Mouse (Mus musculus): ENCODE results near the gene Tmem220. TPM values are rescaled to one million over a fixed set of nuclear protein-coding genes. Genes with fewer than 3 reads are reported as not detected.

Tmem220 gene
- polyA plus RNA-seq (2012; rRNA removed) = 0.65 and 0.79 TPM in 2 replicates

GRCm38 (mm10) chr11:67024867-67025477, at the start of gene Tmem220:
Gene Tmem220 (plus strand): TSS chr11:67025154.
- peak; percentile 86 to 90 for DNase-seq (ENCODE audit: low read depth in 1 of 2, low spot score in 2 of 2)
- Histone ChIP-seq H3K4me1 (ENCODE audit: control insufficient read depth, insufficient read depth, insufficient read length) (peaks cover 2% of the 10 kb centered on the region; the same call in 1 of the 2 replicates), H3K36me3 (ENCODE audit: control insufficient read depth, insufficient read depth, low read length) (no peaks in the 10 kb centered on the region), H3K27me3 (ENCODE audit: control insufficient read depth, insufficient read depth, low read length) (no peaks in the 10 kb centered on the region), H3K27ac (ENCODE audit: insufficient read depth, low read length) (no peak within 1 kb of the TSS), H3K4me3 (ENCODE audit: extremely low read depth, insufficient read depth, insufficient read length) (peak within 1 kb of the TSS; percentile 57)
- WGBS = 2% methylated on average over 34 of the region's 35 CpGs
- TF ChIP-seq CTCF (IDR thresholded peaks at IDR 0.05; ENCODE audit: extremely low read depth, insufficient read depth, insufficient read length, insufficient replicate concordance) (peak; percentile 80), POLR2A (IDR thresholded peaks at IDR 0.05; ENCODE audit: low read depth, low read length) (no peak)

- H3K27me3 ChIP-seq (ENCODE audit: control insufficient read depth, insufficient read depth, low read length) = no peaks in the 10 kb centered on the region
- WGBS = 82% methylated on average over 7 of the region's 7 CpGs
- DNase-seq (ENCODE audit: low read depth in 1 of 2, low spot score in 2 of 2) = no peak
- TF ChIP-seq CTCF (IDR thresholded peaks at IDR 0.05; ENCODE audit: extremely low read depth, insufficient read depth, insufficient read length, insufficient replicate concordance) (no peak), POLR2A (IDR thresholded peaks at IDR 0.05; ENCODE audit: low read depth, low read length) (no peak)
- no peaks in the 10 kb centered on the region for H3K36me3 ChIP-seq (ENCODE audit: control insufficient read depth, insufficient read depth, low read length)
- no peaks in the 10 kb centered on the region for H3K4me1 ChIP-seq (ENCODE audit: control insufficient read depth, insufficient read depth, insufficient read length)
- no peak overlapping the region for H3K4me3 ChIP-seq (ENCODE audit: extremely low read depth, insufficient read depth, insufficient read length)
- no peak overlapping the region for H3K27ac ChIP-seq (ENCODE audit: insufficient read depth, low read length)
Observed at GRCm38 (mm10) chr11:66975606-66976330, 49.2 kb upstream of the Tmem220 start.

- Histone ChIP-seq H3K4me1 (ENCODE audit: control insufficient read depth, insufficient read depth, insufficient read length) (0 out of 2 replicates have a peak, but pooled peaks cover 4% of the 10 kb centered on the region), H3K27ac (ENCODE audit: insufficient read depth, low read length) (no peak overlapping the region), H3K4me3 (ENCODE audit: extremely low read depth, insufficient read depth, insufficient read length) (no peak overlapping the region), H3K36me3 (ENCODE audit: control insufficient read depth, insufficient read depth, low read length) (no peaks in the 10 kb centered on the region), H3K27me3 (ENCODE audit: control insufficient read depth, insufficient read depth, low read length) (no peaks in the 10 kb centered on the region)
- no peak for DNase-seq (ENCODE audit: low read depth in 1 of 2, low spot score in 2 of 2)
- 83% methylated on average over 15 of the region's 15 CpGs for WGBS
- TF ChIP-seq CTCF (IDR thresholded peaks at IDR 0.05; ENCODE audit: extremely low read depth, insufficient read depth, insufficient read length, insufficient replicate concordance) = no peak
- TF ChIP-seq POLR2A (IDR thresholded peaks at IDR 0.05; ENCODE audit: low read depth, low read length) = no peak
Observed at GRCm38 (mm10) chr11:66981336-66982115, 43.4 kb upstream of the Tmem220 start.

DNA sequence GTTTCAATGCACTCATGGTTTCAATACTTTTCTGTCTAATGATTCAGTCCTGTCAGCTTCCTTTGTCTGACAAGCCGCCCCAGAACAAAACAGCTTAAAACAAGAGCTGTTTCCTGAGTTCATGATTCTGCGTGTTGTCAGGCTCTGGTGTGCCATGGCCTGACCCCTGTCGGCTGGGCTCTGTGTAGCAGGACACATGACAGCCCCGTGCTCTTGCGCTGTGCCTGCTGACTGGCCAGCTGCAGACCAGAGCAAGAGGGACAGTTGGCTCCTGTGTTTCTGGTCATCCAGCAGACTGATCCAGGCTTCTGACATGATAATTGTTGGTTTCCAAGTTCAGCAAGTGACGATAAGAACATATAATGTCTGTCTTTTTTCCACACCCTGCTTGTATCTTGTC, 42.2 kb upstream of the Tmem220 start:
- no peaks in the 10 kb centered on the region for H3K36me3 ChIP-seq (ENCODE audit: control insufficient read depth, insufficient read depth, low read length)
- H3K27me3 ChIP-seq (ENCODE audit: control insufficient read depth, insufficient read depth, low read length) = no peaks in the 10 kb centered on the region
- H3K4me3 ChIP-seq (ENCODE audit: extremely low read depth, insufficient read depth, insufficient read length) = no peak overlapping the region
- H3K4me1 ChIP-seq (ENCODE audit: control insufficient read depth, insufficient read depth, insufficient read length) = 0 out of 2 replicates have a peak, but pooled peaks cover 4% of the 10 kb centered on the region
- WGBS = 26% methylated on average over 6 of the region's 6 CpGs
- H3K27ac ChIP-seq (ENCODE audit: insufficient read depth, low read length) = no peak overlapping the region
- peak; percentile 46; the same call in 1 of the 2 replicates for TF ChIP-seq CTCF (IDR thresholded peaks at IDR 0.05; ENCODE audit: extremely low read depth, insufficient read depth, insufficient read length, insufficient replicate concordance)
- TF ChIP-seq POLR2A (IDR thresholded peaks at IDR 0.05; ENCODE audit: low read depth, low read length) = no peak
- DNase-seq (ENCODE audit: low read depth in 1 of 2, low spot score in 2 of 2) = peak in 1 of 2 experiments; percentile 40

DNA sequence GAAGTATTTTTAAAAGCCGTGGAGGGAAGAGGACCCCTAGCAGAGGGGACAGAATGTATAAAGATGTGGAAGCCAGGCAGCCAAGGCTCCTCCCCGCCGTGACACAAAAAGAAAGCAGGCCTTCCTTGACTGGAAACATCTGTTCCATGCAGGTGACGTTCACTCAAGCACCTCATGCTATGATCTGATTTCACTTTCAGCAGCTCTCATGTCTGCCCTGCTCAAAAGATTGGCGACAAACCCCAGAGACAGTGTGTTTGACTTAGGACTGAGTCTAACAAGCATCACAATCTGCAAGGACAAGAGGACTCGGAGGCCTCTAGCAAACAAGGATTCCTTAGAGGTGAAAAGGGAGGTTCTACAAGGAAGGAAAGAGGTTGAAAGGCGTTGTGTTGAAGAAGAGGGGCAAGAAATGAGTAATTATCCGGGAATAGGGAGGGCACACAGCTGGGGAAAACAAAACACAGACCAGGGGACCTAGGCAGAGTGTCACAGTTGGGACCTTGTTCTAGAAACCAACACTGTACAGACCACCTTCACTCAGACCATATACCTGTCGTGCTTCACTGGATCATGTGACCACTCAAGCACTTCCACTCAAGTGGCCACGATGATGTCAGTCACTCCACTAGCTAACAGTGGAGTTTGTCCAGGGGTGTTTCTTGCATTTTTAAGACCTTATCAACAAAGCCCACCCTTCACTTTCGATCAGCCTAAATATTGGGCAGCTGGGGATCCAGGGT, 41.4 kb upstream of the Tmem220 start:
- Histone ChIP-seq H3K4me3 (ENCODE audit: extremely low read depth, insufficient read depth, insufficient read length) (no peak overlapping the region), H3K36me3 (ENCODE audit: control insufficient read depth, insufficient read depth, low read length) (no peaks in the 10 kb centered on the region), H3K4me1 (ENCODE audit: control insufficient read depth, insufficient read depth, insufficient read length) (0 out of 2 replicates have a peak, but pooled peaks cover 4% of the 10 kb centered on the region), H3K27me3 (ENCODE audit: control insufficient read depth, insufficient read depth, low read length) (no peaks in the 10 kb centered on the region), H3K27ac (ENCODE audit: insufficient read depth, low read length) (no peak overlapping the region)
- DNase-seq (ENCODE audit: low read depth in 1 of 2, low spot score in 2 of 2) = no peak
- WGBS = 71% methylated on average over 11 of the region's 11 CpGs
- TF ChIP-seq CTCF (IDR thresholded peaks at IDR 0.05; ENCODE audit: extremely low read depth, insufficient read depth, insufficient read length, insufficient replicate concordance) = no peak

Data from spleen, adult 2 months (tissue).